Mouse (Mus musculus) olfactory bulb, adult 2 months (tissue): ENCODE data around the gene Ppp6c. TPM values are rescaled to one million over a fixed set of nuclear protein-coding genes. Genes with fewer than 3 reads are reported as not detected.

Experiments used
- H3K27ac ChIP-seq: fragments of 200-500 bp; 2 replicates; pipeline ENCODE4 v1.5.1; 2012; ENCODE audit warnings: low read depth, low read length; ENCODE audit not compliant: insufficient read depth
- H3K4me1 ChIP-seq: fragments of 200-500 bp; 2 replicates; pipeline ENCODE4 v1.6.1; 2012; ENCODE audit warnings: low read length; ENCODE audit not compliant: control insufficient read depth, insufficient read depth
- H3K4me3 ChIP-seq: fragments of 200-500 bp; 2 replicates; pipeline ENCODE4 v1.5.1; 2012; ENCODE audit warnings: mild to moderate bottlenecking, low read depth, low read length, moderate library complexity; ENCODE audit not compliant: insufficient read depth
- CTCF ChIP-seq: fragments of 200-500 bp; IDR thresholded peaks from 2 replicates; pipeline ENCODE4 v1.5.1; 2012; ENCODE audit warnings: low read depth, mild to moderate bottlenecking, low read length, moderate library complexity; ENCODE audit not compliant: insufficient read depth
- POLR2A ChIP-seq: fragments of 200-500 bp; IDR thresholded peaks from 2 replicates; pipeline ENCODE4 v1.6.1; 2012; ENCODE audit warnings: mild to moderate bottlenecking, low read depth, low read length, moderate library complexity; ENCODE audit not compliant: insufficient read depth
- WGBS: fragments of 180-500 bp; shearing (Covaris S2); methylation state at CpG from one replicate; pipeline ENCODE4 v1.1.7; 2018; 5-methylcytosine and 5-hydroxymethylcytosine counted together
- polyA plus RNA-seq: library from polyadenylated mRNA; stranded (reverse); fragments of >200 nt; gene quantifications from 2 replicates; pipeline ENCODE4 v1.2.4, GENCODE M21; 2012; ENCODE audit warnings: low replicate concordance; ENCODE audit not compliant: missing spikeins, insufficient read depth, insufficient read length

Ppp6c gene
- polyA plus RNA-seq, 1 experiment, result not detected

- Histone ChIP-seq H3K4me1 (peaks cover 3% of the 10 kb centered on the region; the same call in 1 of the 2 replicates), H3K27ac (no peak overlapping the region), H3K4me3 (no peak overlapping the region)
- 87% methylated on average over 2 of the region's 2 CpGs for whole genome bisulfite sequencing
- no peak for TF ChIP-seq POLR2A
- TF ChIP-seq CTCF, result no peak
These were observed 75.3 kb downstream of the Ppp6c start for GRCm38 (mm10) chr2:39150943-39151342.

DNA sequence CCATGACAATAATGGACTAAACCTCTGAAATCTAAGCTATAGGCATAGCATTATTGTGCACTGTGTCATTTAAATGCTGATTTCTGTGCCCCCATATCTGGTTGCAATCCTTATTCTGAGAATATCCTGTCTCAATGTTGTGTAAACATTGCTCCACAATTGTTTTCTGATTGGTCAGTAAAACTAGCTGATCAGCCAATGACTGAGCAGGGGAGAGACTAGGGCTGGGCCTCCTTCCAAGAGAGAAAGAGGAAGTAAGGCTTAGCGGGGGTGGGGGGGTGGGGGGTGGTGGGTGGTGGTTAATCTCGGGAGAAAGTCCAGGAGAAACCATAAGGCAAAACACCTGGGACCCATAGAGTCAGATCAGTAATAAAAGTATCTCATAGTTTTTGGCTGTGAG is 78.2 kb downstream of the Ppp6c start:
- no peak overlapping the region for H3K27ac ChIP-seq
- no peak overlapping the region for H3K4me3 ChIP-seq
- WGBS, result 47% methylated on average over 2 of the region's 2 CpGs
- no peaks in the 10 kb centered on the region for H3K4me1 ChIP-seq
- TF ChIP-seq CTCF, result no peak
- no peak for TF ChIP-seq POLR2A

DNA sequence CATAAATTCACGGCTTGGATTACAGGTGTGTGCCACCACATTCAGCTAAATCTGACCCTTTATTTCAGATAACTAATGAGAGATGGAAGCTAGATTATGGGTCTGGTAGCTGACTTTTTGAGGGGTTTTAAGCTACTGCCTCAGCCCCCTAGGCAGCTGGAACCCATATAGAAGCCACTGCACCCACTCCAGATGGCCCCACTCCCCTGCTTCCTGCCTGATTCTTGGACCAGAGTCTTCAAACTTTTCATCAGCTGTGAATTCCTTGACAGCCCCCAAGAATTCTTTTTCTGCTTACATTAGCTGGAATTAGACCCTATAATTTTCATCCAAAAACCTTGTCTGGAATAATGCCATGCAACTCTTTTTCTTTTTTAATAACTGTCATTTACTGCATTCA is 79.8 kb downstream of the Ppp6c start:
- Histone ChIP-seq H3K27ac (no peak overlapping the region), H3K4me3 (no peak overlapping the region), H3K4me1 (no peaks in the 10 kb centered on the region)
- TF ChIP-seq CTCF (no peak), POLR2A (no peak)
- WGBS, result 92% methylated on average over 1 of the region's 1 CpGs

Other genes starting within 250 kb of the Ppp6c start
- gene Wdr38, start 229.0 kb downstream of the Ppp6c start, polyA plus RNA-seq, result not detected in 2 replicates
- not detected in 2 replicates for gene Arpc5l, start 221.1 kb downstream of the Ppp6c start, polyA plus RNA-seq
- gene Rpl35, start 220.8 kb downstream of the Ppp6c start, polyA plus RNA-seq, result not detected in 2 replicates
- 129 TPM in 1 of 2 replicates, not detected in the other for gene Golga1, start 160.9 kb downstream of the Ppp6c start, polyA plus RNA-seq
- gene Scai, start 35.7 kb downstream of the Ppp6c start, polyA plus RNA-seq, result not detected in 2 replicates